Mouse (Mus musculus): Measurements from ENCODE around the gene Gm47283. TPM values are rescaled to one million over a fixed set of nuclear protein-coding genes. Genes with fewer than 3 reads are reported as not detected.
"Not testable (repeated sequence)": the region's sequence is repeated elsewhere in the genome, so short reads cannot be mapped to it uniquely, and the experiment has no call there.

Gene Gm47283
- total RNA-seq (2021) = not detected
- long read RNA-seq, experiment 1 = 0 reads
- long read RNA-seq, experiment 2 = 0 reads

GRCm38 (mm10) chrY:90784438-90784837 lies at the start of gene Gm47283:
Gene Gm47283, plus strand, starts transcription at chrY:90784738.
- DNase-seq = not testable (repeated sequence)

DNA sequence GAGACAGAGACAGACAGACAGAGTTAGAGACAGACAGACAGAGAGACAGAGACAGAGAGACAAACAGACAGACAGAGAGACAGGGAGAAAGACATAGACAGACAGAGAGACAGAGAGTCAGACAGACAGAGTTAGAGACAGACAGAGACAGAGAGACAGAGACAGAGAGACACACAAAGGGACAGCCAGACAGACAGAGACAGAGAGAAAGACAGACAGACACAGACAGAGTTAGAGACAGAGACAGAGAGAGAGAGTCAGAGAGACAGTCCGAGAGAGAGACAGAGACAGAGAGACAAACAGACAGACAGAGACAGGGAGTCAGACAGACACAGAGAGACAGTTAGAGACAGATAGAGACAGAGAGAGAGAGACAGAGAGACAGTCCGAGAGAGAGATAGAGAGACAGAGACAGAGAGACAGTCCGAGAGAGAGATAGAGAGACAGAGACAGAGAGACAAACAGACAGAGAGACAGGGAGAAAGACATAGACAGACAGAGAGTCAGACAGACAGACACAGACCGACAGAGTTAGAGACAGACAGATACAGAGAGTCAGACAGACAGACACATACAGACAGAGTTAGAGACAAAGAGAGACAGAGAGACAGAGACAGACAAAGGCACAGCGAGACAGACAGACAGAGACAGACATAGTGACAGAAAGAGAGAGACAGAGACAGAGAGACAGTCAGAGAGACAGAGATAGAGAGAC lies 49.2 kb upstream of the Gm47283 start:
- not testable (repeated sequence) for DNase-seq

GRCm38 (mm10) chrY:90736217-90737000 lies 48.1 kb upstream of the Gm47283 start:
- DNase-seq = not testable (repeated sequence)

DNA sequence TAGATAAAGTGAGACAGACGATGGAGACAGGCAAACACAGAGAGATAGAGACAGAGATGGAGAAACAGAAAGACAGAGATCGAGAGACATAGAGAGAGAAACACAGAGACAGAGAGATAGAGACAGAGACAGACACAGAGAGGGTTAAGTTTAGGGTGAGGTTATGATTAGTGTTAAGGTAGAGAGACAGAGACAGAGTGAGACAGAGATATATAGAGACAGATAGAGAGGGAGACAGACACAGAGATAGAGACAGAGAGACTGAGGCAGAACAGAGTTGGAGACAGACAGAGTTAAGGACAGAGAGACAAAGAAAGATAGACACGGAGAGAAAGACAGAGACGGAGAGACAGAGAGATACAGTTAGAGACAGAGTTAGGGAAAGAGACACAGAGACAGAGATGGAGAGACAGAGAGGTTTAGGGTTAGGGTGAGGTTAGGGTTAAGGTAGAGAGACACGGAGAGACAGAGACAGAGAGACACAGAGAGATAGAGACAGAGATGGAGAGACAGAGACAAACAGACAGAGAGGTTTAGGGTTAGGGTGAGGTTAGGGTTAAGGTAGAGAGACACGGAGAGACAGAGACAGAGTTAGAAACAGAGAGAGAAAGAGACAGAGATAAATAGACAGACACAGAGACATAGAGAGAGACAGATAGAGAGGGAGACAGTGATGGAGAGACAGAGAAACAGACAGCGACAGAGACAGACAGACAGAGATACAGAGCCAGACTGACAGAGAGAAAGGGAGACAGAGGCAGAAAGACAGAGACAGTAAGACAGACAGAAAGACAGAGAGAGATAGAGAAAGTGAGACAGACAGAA lies 46.7 kb upstream of the Gm47283 start:
- DNase-seq = no peak

GRCm38 (mm10) chrY:90738431-90738680 lies 46.2 kb upstream of the Gm47283 start:
- no peak for DNase-seq

DNA sequence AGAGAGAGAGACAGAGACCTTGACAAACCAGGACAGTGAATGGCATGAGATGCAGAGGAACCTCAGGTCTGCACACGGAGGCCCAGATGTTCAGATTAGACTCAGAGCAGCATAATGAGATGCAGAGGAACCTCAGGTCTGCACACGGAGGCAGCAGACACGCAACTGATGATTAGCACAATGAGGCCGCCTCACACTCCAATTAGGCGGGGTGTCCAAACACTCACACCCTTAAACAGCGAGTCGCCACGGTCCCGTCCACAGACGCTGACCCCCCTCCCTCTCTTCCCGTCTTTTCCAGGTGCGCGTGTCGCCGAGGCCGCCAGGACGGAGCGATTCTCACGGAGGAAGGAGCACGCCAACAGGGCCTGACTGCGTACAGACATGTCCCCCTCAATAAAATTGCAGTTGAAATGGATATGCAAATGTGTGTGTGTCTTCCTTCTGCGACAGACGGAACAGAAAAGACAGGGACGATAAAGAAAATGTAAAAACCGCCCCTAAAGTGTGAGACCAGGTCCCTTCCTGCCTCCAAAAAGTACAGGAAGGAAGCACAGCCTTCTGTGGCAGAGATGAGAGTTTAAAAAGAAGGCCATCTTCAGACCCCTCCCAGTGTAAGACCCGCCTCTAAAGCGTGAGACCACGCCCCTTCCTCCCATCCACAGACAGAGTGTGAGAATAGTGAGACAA lies 45.6 kb upstream of the Gm47283 start:
- DNase-seq = peak in 1 of 2 experiments; percentile 21

DNA sequence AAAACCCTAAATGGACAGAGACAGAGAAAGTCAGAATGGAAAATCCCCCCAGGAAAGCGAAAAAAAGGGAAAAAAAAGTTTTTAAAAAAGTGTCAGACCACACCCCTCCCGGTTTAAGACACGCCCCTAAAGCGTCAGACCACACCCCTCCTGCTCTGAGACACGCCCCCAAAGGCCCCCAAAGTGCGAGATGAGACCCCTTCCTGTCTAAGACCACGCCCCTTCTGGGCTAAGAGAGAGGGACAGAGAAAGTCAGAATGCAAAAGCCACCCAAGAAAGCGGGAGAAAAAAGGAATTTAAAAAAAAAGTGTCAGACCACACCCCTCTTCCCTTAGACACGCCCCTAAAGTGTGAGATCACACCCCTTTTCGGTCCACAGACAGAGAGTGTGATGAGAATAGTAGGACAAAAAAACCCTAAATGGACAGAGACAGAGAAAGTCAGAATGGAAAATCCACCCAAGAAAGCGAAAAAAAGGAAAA lies 45.0 kb upstream of the Gm47283 start:
- DNase-seq = not testable (repeated sequence)

GRCm38 (mm10) chrY:90740013-90740561 lies 44.5 kb upstream of the Gm47283 start:
- DNase-seq = no peak

GRCm38 (mm10) chrY:90741006-90741405 lies 43.5 kb upstream of the Gm47283 start:
- peak in 1 of 2 experiments; percentile 25 for DNase-seq

DNA sequence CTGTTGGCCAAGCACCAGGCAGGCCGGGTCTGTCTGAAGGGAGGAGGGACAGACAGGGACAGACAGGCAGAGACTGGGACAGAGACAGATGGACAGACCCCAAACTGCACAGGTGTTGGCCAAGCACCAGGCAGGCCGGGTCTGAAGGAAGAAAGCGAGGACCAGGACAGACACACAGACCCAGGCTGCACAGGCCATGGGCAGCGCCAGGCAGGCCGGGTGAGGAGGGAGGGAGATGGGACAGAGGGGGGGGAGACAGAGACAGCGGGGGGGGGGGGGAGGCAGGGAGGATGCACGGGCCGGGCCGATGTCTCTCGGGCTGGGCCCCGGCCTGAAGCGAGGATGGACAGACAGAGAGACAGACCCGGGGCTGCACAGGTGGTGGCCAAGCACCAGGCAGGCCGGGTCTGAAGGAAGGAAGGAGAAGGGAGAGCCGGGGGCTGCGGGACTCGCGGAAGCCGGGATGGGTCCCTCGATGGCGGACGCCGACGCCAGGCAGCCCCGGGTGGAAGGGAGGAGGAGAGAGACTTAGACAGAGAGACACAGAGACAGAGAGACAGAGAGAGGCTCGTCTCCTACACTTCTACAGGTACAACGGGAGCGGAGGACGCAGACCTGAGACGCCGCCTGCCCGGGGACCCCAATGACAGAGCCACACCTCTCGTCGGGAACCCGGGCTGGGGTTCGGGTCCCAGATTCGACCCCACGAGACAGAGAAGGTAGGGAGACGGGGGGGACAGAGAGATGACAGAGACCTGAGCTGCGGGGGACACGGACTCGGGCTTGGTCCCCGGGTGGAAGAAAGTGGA lies 42.9 kb upstream of the Gm47283 start:
- peak in 1 of 2 experiments; percentile 36 for DNase-seq

- DNase-seq = not testable (repeated sequence)
Observed at GRCm38 (mm10) chrY:90742261-90743052, 42.1 kb upstream of the Gm47283 start.

DNA sequence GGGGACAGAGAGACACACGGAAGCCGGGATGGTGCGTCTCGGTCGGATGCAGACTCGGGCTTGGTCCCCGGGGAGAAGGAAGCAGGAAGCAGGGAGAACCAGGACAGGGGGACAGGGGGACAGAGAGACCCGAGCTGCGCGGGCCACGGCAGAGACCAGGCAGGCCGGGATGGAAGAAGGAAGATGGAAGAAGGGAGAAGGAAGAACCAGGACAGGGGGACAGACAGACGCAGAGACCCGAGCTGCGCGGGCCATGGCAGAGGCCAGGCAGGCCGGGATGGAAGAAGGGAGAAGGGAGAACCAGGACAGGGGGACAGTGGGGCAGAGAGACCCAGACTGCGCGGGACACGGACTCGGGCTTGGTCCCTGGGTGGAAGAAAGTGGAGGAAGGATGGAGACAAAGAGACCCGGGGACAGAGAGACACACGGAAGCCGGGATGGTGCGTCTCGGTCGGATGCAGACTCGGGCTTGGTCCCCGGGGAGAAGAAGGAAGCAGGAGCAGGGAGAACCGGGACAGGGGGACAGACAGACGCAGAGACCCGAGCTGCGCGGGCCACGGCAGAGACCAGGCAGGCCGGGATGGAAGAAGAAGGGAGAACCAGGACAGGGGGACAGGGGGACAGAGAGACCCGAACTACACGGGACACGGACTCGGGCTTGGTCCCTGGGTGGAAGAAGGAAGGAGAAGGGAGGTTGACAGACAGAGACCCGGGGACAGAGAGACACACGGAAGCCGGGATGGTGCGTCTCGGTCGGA lies 41.3 kb upstream of the Gm47283 start:
- DNase-seq = peak in 1 of 2 experiments; percentile 23

DNA sequence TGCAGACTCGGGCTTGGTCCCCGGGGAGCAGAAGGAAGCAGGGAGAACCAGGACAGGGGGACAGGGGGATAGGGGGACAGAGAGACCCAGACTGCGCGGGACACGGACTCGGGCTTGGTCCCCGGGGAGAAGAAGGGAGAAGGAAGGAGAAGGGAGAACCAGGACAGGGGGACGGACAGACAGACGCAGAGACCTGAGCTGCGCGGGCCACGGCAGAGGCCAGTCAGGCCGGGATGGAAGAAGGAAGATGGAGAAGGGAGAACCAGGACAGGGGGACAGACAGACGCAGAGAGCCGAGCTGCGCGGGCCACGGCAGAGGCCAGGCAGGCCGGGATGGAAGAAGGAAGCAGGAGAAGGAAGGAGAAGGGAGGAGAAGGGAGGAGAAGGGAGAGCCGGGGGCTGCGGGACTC lies 40.7 kb upstream of the Gm47283 start:
- no peak for DNase-seq

- peak; percentile 88 to 92 for DNase-seq
Observed at GRCm38 (mm10) chrY:90744381-90744981, 40.1 kb upstream of the Gm47283 start.

DNA sequence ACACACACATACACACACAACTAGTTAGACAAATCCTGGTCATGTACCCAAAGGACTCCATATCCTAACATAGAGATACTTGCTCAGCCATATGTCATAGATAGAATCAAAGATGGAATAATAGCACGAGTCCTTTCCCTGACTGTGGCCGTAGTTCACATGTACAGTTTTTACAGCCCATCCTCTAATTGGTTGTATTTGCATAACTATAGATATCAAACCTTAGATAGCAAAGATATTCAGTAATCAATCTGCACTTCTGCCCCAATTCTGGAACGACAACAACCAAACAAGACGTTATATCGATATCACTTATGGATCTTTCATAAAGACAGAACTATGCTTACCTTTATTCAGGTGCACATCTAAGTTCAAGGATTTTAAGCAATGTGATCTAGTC lies 39.3 kb upstream of the Gm47283 start:
- DNase-seq = not testable (repeated sequence)

DNA sequence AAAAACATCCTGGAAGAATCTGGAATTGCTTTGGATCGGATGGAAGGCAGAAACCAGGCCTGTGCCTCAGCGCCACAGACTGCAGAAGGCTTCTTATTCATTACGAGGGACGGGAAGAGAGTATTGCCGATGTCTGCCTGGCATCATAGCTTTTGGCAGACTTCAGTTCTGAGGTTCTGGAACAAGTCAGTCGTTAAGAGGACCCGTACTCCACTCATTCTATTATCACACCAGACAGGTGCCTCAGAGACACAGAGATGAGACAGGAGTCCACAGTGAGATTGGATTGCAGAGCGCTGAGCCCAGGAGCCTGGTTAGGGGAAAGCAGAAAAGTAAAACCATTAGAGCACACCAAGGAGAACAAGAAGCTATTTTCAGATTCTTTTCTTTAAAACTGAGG lies 29.8 kb upstream of the Gm47283 start, which contains the start of gene Gm21860:
Gm21860 (minus strand) TSS at position 101 of the 400 bp plus-strand sequence.
- DNase-seq = not testable (repeated sequence)

DNA sequence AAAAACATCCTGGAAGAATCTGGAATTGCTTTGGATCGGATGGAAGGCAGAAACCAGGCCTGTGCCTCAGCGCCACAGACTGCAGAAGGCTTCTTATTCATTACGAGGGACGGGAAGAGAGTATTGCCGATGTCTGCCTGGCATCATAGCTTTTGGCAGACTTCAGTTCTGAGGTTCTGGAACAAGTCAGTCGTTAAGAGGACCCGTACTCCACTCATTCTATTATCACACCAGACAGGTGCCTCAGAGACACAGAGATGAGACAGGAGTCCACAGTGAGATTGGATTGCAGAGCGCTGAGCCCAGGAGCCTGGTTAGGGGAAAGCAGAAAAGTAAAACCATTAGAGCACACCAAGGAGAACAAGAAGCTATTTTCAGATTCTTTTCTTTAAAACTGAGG lies 54.5 kb downstream of the Gm47283 start, which contains the start of gene Gm21748:
Gm21748 (minus strand) TSS at position 101 of the 400 bp plus-strand sequence.
- not testable (repeated sequence) for DNase-seq
